Mouse (Mus musculus): ENCODE results near the gene Csrnp2.
"Not testable (repeated sequence)": the region's sequence is repeated elsewhere in the genome, so short reads cannot be mapped to it uniquely, and the experiment has no call there.

Csrnp2 gene

GRCm38 (mm10) chr15:100495102-100495501 is at the start of gene Csrnp2:
Gene Csrnp2 (minus strand): TSS chr15:100495488.
- DNase-seq (ENCODE audit: low read depth, low spot score): peak; percentile 88
- Histone ChIP-seq H3K27me3 (ENCODE audit: control insufficient read depth, insufficient read depth, low read length, poor library complexity, severe bottlenecking) (no peaks in the 10 kb centered on the region), H3K36me3 (ENCODE audit: control insufficient read depth, insufficient read depth, low read length, poor library complexity, severe bottlenecking) (no peaks in the 10 kb centered on the region)

GRCm38 (mm10) chr15:100543651-100544030 is 48.4 kb upstream of the Csrnp2 start:
- DNase-seq (ENCODE audit: low read depth, low spot score): peak; percentile 19

GRCm38 (mm10) chr15:100542876-100543650 is 47.8 kb upstream of the Csrnp2 start:
- not testable (repeated sequence) for DNase-seq (ENCODE audit: low read depth, low spot score); H3K27me3 ChIP-seq (ENCODE audit: control insufficient read depth, insufficient read depth, low read length, poor library complexity, severe bottlenecking); H3K36me3 ChIP-seq (ENCODE audit: control insufficient read depth, insufficient read depth, low read length, poor library complexity, severe bottlenecking)

More at GRCm38 (mm10) chr15:100543651-100544030, 48.4 kb upstream of the Csrnp2 start:
- H3K36me3 ChIP-seq (ENCODE audit: control insufficient read depth, insufficient read depth, low read length, poor library complexity, severe bottlenecking); H3K27me3 ChIP-seq (ENCODE audit: control insufficient read depth, insufficient read depth, low read length, poor library complexity, severe bottlenecking): not testable (repeated sequence)

- no peaks in the 10 kb centered on the region for H3K27me3 ChIP-seq (ENCODE audit: control insufficient read depth, insufficient read depth, low read length, poor library complexity, severe bottlenecking)
- no peaks in the 10 kb centered on the region for H3K36me3 ChIP-seq (ENCODE audit: control insufficient read depth, insufficient read depth, low read length, poor library complexity, severe bottlenecking)
- DNase-seq (ENCODE audit: low read depth, low spot score): no peak
Observed at GRCm38 (mm10) chr15:100541426-100541825, 46.1 kb upstream of the Csrnp2 start.

- not testable (repeated sequence) for H3K27me3 ChIP-seq (ENCODE audit: control insufficient read depth, insufficient read depth, low read length, poor library complexity, severe bottlenecking); H3K36me3 ChIP-seq (ENCODE audit: control insufficient read depth, insufficient read depth, low read length, poor library complexity, severe bottlenecking); DNase-seq (ENCODE audit: low read depth, low spot score)
Observed at GRCm38 (mm10) chr15:100541001-100541400, 45.7 kb upstream of the Csrnp2 start.

GRCm38 (mm10) chr15:100539411-100539810 is 44.1 kb upstream of the Csrnp2 start:
- Histone ChIP-seq H3K27me3 (ENCODE audit: control insufficient read depth, insufficient read depth, low read length, poor library complexity, severe bottlenecking) (no peaks in the 10 kb centered on the region), H3K36me3 (ENCODE audit: control insufficient read depth, insufficient read depth, low read length, poor library complexity, severe bottlenecking) (no peaks in the 10 kb centered on the region)
- no peak for DNase-seq (ENCODE audit: low read depth, low spot score)

GRCm38 (mm10) chr15:100537913-100538312 is 42.6 kb upstream of the Csrnp2 start:
- no peaks in the 10 kb centered on the region for H3K36me3 ChIP-seq (ENCODE audit: control insufficient read depth, insufficient read depth, low read length, poor library complexity, severe bottlenecking)
- no peaks in the 10 kb centered on the region for H3K27me3 ChIP-seq (ENCODE audit: control insufficient read depth, insufficient read depth, low read length, poor library complexity, severe bottlenecking)
- peak; percentile 87 for DNase-seq (ENCODE audit: low read depth, low spot score)

GRCm38 (mm10) chr15:100527900-100528299 is 32.6 kb upstream of the Csrnp2 start:
- DNase-seq (ENCODE audit: low read depth, low spot score): no peak
- no peaks in the 10 kb centered on the region for H3K36me3 ChIP-seq (ENCODE audit: control insufficient read depth, insufficient read depth, low read length, poor library complexity, severe bottlenecking)
- no peaks in the 10 kb centered on the region for H3K27me3 ChIP-seq (ENCODE audit: control insufficient read depth, insufficient read depth, low read length, poor library complexity, severe bottlenecking)

- no peaks in the 10 kb centered on the region for H3K36me3 ChIP-seq (ENCODE audit: control insufficient read depth, insufficient read depth, low read length, poor library complexity, severe bottlenecking)
- H3K27me3 ChIP-seq (ENCODE audit: control insufficient read depth, insufficient read depth, low read length, poor library complexity, severe bottlenecking): no peaks in the 10 kb centered on the region
- DNase-seq (ENCODE audit: low read depth, low spot score): no peak
Observed at GRCm38 (mm10) chr15:100525405-100525804, 30.1 kb upstream of the Csrnp2 start.

- Histone ChIP-seq H3K27me3 (ENCODE audit: control insufficient read depth, insufficient read depth, low read length, poor library complexity, severe bottlenecking) (no peaks in the 10 kb centered on the region), H3K36me3 (ENCODE audit: control insufficient read depth, insufficient read depth, low read length, poor library complexity, severe bottlenecking) (0 out of 2 replicates have a peak, but pooled peaks cover 3% of the 10 kb centered on the region)
- no peak for DNase-seq (ENCODE audit: low read depth, low spot score)
Observed at GRCm38 (mm10) chr15:100520306-100520705, 25.0 kb upstream of the Csrnp2 start.

GRCm38 (mm10) chr15:100515121-100515520 is 19.8 kb upstream of the Csrnp2 start:
- no peak for DNase-seq (ENCODE audit: low read depth, low spot score)
- Histone ChIP-seq H3K36me3 (ENCODE audit: control insufficient read depth, insufficient read depth, low read length, poor library complexity, severe bottlenecking) (0 out of 2 replicates have a peak, but pooled peaks cover 3% of the 10 kb centered on the region), H3K27me3 (ENCODE audit: control insufficient read depth, insufficient read depth, low read length, poor library complexity, severe bottlenecking) (no peaks in the 10 kb centered on the region)

- no peak for DNase-seq (ENCODE audit: low read depth, low spot score)
- 0 out of 2 replicates have a peak, but pooled peaks cover 3% of the 10 kb centered on the region for H3K36me3 ChIP-seq (ENCODE audit: control insufficient read depth, insufficient read depth, low read length, poor library complexity, severe bottlenecking)
- H3K27me3 ChIP-seq (ENCODE audit: control insufficient read depth, insufficient read depth, low read length, poor library complexity, severe bottlenecking): no peaks in the 10 kb centered on the region
Observed at GRCm38 (mm10) chr15:100513387-100513786, 18.1 kb upstream of the Csrnp2 start.

GRCm38 (mm10) chr15:100510072-100510471 is 14.8 kb upstream of the Csrnp2 start:
- DNase-seq (ENCODE audit: low read depth, low spot score): no peak
- Histone ChIP-seq H3K36me3 (ENCODE audit: control insufficient read depth, insufficient read depth, low read length, poor library complexity, severe bottlenecking) (no peaks in the 10 kb centered on the region), H3K27me3 (ENCODE audit: control insufficient read depth, insufficient read depth, low read length, poor library complexity, severe bottlenecking) (no peaks in the 10 kb centered on the region)

- Histone ChIP-seq H3K36me3 (ENCODE audit: control insufficient read depth, insufficient read depth, low read length, poor library complexity, severe bottlenecking) (no peaks in the 10 kb centered on the region), H3K27me3 (ENCODE audit: control insufficient read depth, insufficient read depth, low read length, poor library complexity, severe bottlenecking) (no peaks in the 10 kb centered on the region)
- DNase-seq (ENCODE audit: low read depth, low spot score): no peak
Observed at GRCm38 (mm10) chr15:100508454-100509167, 13.3 kb upstream of the Csrnp2 start.

GRCm38 (mm10) chr15:100499506-100499905 is 4.2 kb upstream of the Csrnp2 start:
- DNase-seq (ENCODE audit: low read depth, low spot score); H3K36me3 ChIP-seq (ENCODE audit: control insufficient read depth, insufficient read depth, low read length, poor library complexity, severe bottlenecking); H3K27me3 ChIP-seq (ENCODE audit: control insufficient read depth, insufficient read depth, low read length, poor library complexity, severe bottlenecking): not testable (repeated sequence)
